Mouse (Mus musculus) cerebellum, adult 9-10 months (tissue): ENCODE measurements at regions not wholly inside any gene's neighbourhood (a gene's known extent, or its start where the extent isn't known, plus 50 kb on each side); places are given as distances from the start of the nearest gene placed in this dataset.

Experiments used
- DNase-seq: peaks from one replicate; pipeline ENCODE4 v3.0.0; 2022

DNA sequence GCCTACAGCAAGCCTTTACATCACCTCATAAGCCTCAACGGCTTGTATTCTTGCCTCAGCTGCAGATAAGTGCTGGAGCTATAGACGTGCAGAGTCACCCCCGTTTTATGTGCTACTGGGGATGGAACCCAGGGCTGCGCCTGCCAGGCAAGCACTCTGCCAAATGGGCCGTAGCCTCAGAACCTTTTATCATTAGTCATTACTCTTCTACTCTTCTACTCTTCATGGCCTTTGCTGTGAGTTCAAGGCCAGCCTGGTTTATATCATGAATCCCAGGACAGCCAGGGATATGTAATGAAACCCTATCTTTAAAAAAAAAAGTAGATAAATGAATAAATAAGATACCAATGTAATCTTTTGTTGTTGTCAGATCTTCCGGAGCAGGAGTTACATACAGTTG, 216.6 kb upstream of the Auts2 start:
- no peak for DNase-seq

DNA sequence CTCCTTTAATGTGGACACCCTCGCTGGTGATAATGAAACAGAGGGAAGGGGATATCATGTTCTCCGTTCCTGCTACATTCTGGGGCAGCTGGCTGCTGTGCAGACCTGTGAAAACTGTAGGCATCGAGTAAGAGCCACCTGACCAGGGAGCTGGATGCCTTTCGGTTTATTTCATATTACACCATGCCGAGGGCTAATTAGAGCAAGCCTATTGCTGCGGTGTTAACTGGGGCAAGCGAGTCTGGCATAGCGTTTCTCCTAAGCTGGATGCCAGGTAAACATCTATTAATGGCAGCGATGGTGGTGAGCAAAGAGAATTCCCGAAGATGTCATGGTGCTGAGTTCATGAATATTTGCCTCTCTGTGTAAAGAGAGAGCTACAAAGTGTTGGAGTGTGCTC, 215.8 kb upstream of the Auts2 start:
- DNase-seq: peak; percentile 13

DNA sequence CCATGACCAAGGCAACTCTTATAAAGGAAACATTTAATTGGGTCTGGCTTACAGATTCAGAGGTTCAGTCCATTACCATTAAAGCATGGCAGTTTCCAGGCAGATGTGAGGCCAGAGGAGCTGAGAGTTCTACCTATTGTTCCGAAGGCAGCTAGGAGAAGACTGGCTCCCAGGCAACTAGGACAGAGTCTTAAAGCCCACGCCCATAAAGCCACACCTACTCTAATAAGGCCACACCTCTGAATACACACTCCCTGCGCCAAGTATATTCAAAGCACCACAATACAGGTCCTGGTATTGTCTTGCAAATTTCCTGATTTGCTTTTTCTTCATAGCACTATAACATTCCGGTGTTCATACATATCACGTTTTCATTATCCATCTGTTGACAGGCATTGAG, 194.8 kb upstream of the Auts2 start:
- no peak for DNase-seq

DNA sequence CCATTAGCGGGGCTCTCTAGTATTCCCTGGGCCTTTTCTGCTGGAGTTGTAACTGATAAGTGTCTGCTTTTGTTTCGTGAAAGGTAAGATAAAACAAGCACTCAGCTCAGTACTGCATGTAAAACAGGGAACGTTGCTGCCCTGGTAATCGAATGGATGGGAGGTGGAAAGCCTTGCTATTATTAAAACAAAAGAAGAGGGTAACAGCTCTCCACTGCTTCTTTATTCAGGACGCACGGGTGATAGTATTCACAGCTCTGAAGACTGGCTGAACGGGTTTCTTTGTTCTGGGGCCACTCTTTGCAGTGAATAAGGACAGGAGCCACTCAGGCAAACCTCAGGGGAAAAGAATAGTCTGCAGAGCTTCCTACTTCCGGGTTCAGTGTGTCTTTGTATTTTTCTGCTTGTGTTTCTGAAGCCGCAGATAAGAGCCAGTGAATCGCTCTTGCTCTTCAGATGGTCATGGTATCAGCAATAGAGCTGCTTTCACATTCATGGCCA, 185.6 kb upstream of the Auts2 start:
- no peak for DNase-seq

DNA sequence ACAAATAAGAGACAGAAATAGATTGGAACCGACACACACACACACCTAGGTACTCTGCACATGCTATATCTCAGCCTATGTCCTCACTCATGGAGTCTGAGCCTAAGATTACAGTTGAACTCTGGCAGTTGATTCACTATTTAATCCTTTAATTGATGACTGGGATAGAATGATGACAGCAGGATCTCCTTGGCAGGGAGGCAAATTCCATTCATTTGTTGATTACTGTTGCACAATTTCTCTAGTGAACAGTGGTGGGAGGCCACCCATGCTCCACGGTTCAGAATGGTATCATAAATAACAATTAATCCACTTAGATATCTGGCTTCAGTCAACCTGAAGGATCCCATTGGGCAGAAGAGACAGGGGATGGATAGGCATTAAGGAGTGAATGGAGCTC, 181.3 kb upstream of the Auts2 start:
- DNase-seq: no peak

DNA sequence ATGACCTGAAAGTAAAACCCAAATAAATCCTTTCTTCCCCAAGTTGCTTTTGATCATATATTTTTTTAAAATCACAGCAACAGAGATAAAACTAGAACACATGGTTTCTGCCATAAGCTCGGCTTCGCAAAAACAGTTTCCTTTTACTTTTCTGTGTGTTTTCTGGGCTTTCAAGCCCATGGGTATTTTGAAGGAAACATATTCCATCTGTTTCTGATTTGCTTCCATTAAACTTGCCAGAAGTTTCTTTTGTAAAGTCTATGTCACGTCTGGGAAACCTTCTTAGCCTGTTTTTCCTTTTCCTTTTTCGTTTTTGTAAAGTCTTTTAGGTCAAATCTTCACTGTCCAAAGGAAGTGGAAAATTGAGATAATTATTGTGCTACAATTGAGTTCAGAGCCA, 167.2 kb upstream of the Auts2 start:
- no peak for DNase-seq

DNA sequence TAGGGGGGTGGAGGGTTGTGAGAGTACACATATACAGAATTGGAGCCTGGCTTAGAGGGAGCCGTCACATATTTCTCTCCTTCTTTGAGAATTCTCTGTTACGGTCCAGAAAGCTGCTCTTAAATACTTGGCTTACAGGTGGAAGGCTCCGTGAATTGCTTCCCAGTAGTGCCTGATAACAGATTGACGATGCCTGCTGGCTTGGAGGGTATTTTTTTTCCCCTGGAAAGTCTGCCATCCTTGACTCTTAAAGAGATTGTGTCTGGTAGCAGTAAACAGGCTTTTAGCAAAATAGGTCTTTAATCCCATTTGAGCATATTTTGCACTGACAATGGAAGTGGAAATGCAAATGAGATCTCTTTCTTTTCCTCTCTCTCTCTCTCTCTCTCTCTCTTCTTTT, 164.4 kb upstream of the Auts2 start:
- no peak for DNase-seq

DNA sequence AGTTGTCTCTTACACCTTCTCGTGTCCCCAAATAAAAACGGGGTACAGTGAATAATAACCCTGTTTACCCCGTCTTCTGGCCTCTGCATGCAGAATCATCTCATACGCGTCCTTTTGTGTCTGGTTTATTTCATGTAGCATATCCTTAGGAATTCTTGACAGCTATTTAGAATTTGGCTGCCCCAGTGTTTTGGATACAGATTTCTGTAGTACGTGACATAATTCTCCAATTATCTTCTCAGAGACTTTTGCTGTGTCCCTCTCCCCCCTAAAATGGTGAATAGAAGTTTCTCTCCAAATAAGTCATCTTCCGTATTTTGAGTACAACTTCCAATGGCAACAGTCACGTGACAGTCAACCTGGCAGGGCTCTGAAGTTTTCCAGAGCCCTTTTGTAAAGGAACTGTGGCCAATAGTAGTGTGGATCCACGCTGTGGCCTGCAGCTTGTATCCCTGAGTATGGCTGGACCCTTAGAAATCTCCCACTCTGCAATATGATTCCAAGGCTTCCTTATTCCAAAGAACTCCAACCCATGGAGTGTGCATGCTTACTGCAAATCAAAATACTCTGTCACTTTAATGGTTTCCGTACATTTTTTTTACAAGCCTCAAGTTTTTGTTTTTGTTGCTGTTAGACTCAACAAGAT, 160.4 kb upstream of the Auts2 start:
- no peak for DNase-seq

DNA sequence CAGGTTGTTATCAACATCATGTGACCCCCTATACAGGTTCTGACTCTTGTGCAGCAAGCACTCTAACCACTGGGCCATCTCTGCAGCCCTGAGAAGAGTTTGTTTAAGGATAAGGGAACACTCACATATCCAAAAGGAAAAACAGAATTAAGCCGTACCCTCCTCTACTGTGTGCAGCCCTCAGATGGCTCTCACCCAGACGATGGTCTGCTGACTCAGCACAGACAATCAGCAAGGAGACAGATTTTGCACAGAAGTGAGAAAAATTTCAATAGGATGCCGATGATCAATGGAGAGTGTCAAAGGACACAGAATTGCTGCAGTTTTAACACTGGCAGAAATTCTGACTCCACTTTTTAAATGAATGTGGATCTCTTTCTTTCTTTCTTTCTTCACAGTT, 159.4 kb upstream of the Auts2 start:
- DNase-seq: no peak

DNA sequence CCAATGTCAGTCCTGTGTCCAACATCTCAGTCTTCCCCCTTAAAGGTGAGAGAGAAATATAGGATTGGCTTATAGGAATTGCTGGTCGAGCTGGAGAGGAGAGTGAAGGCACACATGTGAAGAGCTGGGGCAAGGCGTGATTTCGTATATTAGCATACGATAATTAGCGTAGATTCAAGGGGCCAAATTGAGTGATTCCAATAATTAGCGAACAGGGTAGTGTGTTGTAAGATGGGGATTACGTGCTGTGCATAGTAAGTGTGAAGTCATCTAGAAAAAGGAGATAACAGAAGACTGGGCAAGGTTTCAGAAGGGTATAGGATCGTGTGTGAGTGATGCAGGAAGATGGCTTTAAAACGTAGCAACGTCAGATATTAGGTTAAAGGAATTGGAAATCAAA, 147.6 kb upstream of the Auts2 start:
- DNase-seq: no peak

DNA sequence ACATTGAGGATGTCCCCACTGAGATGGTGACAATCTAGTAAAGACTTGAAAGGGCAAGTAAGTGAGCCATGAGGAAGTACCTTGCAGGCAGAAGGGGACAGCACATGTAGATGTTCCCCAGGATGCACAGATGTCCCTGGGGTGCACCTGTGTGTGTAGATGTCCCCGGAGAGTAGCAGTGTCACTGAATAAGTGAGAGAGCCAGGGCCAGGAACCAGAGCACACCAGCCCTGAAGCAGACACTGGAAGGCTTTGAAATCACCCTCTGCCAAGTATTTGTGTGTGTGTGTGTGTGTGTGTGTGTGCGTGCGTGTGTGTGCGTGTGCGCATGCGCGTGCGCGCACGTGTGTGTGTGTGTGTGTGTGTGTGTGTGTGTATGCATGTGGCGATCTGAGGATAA, 132.1 kb upstream of the Auts2 start:
- no peak for DNase-seq

DNA sequence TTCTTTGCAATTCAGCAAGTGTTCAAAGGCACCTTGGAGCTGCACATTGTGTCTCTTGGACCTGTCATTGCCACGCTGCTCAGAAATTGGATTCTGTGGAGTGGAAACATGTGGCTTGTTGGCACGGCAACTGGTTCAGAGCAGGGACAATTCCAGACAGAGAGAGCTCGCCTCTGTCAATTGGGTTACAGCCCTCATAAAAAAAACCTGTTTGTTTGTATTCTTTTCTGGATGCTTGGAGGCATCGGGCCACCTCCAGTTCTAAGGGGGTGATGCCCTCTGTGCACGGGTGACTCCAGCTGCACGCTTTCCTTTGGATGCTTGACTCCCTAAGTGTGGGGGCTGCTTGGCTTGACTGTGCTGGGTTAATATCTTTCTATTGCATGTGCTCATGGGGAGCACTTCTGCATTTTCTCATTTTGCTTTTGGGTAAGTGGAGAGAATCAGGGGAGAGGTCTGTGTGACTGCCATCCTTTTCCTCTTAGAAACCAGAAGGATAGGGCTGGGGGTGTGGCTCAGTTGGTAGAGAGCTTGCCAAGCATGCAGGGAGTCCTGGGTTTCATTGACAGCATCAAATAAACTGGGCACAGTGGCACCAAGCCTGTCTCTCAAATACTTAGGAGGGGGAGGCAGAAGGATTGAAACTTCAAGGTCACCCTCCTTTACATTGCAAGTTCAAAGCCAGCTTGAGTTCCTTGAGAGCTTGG, 130.6 kb upstream of the Auts2 start:
- no peak for DNase-seq

DNA sequence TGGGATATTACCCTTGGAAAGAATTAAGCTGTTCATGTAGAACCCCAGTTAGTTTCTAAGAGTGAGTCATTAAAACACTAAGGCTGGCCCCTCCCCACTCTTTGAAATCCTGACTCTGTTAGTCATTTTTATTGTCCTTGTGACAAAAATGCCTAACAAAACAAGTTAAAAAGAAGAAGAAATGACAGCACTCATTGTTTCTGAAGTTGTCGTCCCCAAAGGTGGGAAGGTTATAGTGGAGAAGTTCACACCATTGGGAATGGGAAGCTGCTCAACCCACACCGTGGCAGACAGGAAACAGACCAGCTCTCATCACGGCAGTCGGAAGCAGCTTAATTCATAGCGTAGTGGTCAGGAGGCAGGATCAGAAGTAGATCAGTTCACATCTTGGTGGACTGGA, 128.4 kb upstream of the Auts2 start:
- DNase-seq: no peak

DNA sequence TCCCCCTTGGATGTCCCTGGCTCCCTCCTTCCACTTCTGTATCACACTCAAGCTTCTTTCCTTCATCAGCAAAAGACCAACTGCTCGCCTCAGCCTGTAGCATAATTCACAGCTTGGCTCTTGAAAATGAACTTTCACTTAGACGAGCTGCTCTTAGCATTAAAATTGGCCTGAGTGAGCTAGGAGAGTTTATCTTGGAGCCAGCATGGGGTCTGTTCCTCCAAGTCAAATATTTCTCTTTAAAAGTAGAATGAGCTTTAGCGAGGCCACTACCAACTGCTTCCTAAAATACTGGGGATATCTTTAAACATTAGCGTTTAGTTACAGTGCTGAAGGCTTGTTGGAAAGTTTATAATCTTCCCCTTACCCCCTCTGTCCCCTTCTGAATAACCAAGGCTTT, 124.2 kb upstream of the Auts2 start:
- no peak for DNase-seq

DNA sequence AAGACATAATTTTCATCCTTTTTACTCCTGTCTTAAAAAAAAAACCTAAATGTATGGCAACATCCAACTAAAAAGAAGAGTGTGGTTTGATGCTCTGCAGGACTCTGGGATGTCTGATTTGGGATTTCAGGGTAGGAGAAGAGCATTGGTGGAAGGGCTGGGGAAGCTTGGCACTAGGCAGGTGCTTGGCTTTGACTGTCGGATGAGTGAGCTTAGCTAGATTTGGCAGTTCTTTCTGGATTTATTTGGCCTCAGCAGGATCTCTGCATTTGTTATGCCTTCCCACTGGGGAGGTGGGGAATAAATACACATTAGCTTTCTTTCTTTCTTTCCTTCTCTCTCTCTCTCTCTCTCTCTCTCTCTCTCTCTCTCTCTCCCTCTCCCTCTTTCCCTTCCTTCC, 118.1 kb upstream of the Auts2 start:
- DNase-seq: peak; percentile 67

DNA sequence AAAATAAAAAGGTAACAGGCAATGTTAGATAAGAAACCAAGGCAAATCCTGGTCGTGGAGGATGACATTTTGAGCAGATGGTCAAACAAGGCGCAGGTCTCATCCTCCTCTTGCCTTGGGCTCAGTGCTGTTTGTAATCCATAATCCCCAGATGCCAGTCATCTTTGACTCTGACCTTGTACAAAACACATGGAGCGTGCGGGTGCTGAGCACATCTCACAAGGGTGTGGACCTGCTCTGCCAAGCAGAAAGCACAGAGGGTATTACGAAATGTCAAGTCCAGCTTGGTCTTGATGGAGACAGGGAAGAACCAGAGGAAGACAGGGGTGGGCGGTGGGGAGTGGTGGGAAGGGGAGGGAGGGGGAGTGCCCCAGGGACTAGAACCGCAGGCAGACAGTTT, 116.9 kb upstream of the Auts2 start:
- DNase-seq: no peak

DNA sequence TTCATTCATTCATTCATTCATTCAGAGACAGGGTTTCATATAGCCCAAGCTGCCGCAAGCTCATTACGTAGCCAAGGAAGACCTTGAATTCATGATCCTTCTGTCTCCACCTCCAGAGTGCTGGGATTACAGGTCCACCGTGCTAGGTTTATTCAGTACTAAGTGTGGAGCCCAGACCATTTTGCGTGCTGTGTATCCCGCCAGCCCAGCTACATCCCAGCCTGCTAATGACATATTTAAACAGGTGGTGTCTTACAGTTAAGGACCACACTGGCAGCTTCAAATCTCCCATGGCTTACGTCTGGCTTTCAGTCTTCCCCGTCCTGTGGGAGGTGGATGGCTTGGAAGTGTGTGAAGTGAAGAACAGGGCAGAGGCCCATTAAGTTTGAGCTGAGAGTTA, 111.2 kb upstream of the Auts2 start:
- DNase-seq: no peak

DNA sequence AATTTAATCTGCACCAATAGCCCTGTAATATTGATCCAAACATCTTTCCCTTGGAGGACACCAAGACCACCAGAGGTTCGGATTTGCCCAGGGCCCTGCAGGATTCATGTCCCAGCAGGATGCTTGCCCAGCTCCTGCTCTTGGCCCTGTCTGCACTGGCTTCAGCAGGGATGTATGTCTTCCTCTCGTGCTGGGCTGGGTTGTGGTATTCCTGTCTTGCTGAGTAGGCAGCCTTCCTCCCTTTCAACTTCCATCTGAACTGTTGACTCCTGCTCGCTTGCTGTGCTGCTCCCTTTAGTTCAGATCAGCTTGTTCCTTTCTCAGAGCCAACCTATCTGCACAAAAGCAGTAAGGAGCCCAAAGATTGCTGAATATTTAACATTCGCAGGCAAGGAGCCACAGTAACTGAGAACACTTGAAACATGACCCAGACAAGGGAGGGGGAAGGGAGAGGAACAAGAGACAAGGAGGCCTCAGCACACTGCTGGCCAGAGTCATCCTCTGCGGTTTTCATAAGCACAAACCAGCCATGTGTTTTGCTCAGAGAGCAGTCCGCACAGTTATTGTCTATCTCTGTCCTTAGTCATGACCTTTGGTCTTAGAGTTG, 110.7 kb upstream of the Auts2 start:
- no peak for DNase-seq

DNA sequence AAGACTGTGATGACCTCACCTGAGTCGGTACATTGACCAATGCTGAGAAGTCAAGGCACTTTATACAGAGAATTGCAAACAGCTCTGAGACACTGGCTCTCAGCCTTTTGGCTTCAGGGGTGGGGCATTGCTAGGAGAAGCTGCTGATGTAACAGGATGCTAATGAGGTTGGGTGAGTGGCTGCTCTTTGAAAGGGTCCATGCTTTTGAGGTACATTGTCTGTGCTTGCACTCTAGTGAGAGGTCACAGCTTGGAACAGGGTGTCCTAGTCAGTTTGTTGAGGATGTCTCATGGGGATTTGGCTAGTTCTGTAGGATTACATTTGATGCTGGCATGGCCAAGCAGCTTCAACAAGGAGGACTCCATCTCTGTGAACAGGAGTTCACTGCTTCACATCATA, 109.1 kb upstream of the Auts2 start:
- DNase-seq: no peak

DNA sequence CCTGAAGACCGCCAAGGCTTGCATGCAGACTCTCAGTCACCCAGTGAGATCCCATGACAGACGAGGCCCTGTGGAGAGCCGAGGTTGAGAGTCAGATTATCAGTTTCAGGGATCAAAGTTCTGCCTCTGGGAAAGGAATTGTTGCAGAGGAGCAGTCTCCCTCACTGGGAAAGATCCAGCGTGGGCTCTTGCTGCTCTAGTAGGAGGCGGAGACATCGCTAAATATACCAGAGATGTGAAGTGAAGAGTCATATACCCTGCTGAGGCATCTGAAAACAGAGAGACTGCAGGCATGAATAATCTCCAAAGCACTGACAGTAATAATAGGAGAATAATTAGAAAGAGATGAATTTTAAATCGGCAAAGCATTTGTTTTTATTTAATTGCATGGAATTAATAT, 106.6 kb upstream of the Auts2 start:
- DNase-seq: no peak

DNA sequence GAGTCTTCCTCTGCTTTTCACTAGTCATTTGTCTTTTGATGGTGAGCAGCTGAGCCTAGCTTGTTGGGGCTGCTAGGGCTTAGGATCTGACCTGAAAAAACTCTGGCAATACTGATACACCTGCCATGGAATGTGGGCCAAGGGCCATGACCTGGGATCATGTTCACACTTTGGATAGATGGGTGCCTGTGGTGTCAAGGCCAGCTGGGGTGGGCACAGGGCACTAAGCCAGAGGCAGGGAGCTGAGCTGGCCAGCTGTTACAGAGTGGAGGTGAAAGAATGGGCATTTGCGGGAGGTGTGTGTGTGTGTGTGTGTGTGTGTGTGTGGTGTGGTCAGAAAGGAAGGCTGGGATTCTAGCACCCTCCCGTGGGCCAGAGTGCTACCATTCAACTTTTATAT, 105.6 kb upstream of the Auts2 start:
- DNase-seq: no peak

DNA sequence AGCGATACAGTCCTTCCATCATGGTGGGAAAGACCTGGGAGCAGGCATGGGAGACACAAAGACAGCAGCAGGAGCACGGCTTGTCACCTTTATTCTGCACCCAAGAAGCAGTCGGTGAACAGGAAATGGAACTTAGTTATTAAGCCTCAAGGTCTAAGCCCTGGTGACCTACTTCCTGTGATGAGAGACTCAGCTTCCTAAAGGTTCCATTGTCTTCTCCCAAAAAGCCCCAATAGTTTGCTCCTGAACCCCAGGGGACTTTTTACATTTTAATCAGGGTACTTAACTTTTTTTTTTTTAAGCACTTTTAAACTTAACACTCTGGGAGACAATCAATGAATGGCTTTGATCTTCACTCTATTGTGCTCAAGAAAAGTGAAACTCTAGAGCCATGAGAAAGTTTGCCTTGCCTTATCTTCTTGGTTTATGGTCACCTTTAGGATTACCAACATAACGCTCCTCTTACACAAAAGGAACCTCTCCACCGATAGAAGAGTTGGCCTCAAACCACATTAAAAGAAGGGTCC, 101.6 kb upstream of the Auts2 start:
- DNase-seq: no peak

DNA sequence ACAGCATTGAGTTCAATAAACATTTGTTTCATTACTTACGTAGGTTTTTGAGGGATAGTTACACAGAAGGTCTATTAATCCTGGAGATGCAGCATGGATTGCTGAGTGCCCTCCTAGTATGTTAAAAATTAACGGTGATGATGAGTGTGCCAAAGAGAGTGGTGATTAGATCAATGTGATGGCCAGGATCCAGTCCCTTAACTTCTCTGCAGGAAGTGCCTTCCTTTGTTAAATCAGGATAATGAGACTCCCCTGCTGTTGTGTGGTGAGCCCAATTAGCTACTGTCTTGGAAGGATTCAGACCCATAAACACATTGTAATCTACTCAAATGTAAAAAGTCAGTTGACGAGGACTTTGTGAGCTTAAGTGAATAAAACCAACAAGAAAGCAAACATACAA, 100.1 kb upstream of the Auts2 start:
- no peak for DNase-seq

DNA sequence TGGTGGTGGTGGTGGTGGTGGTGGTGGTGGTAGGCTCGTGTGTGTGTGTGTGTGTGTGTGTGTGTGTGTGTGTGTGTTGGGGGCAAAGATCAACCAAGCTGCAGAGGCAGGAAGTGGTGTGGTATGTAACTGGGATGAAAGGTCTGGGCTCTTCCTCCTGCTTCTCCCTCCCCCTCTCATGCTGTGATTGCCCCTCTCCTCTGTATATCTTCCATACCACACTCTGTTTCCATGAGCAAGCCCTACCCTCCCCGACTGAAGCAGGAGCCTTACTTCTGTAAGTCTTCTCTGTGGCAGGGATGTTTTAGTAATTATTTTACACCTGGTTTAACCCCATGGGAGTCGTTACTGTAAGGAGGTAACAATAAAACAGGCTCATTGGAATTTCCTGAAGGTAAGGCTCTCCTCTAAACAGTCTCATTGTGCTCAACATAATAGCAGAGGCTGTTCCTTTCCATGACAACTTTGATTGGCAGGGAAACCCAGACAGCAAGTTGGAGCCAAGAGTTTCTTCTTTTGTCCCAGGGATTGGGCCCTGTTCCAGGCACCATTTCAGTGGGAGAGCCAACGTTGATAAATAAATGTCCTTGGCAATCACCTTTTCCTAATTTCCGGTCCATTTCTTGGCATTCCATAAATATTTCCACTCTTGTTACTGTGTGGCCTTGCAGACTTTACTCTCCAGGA, 90.2 kb upstream of the Auts2 start:
- DNase-seq: no peak
